Mouse (Mus musculus) neural tube, embryonic 15.5 days (tissue): ENCODE measurements at regions not wholly inside any gene's neighbourhood (a gene's known extent, or its start where the extent isn't known, plus 50 kb on each side); places are given as distances from the start of the nearest gene placed in this dataset.

Source experiments
- ATAC-seq: fragments of 200-750 bp; cut with Nextera tagmentation; 2 replicates; pipeline ENCODE4 v1.8.0; 2017; ENCODE audit warnings: mild to moderate bottlenecking, moderate TSS enrichment, moderate library complexity; ENCODE audit not compliant: low FRiP score
- H3K27ac ChIP-seq: fragments of 300-500 bp; sonication (generic); replicated peaks from 2 replicates; pipeline ENCODE4 v1.5.1; 2015; ENCODE audit warnings: mild to moderate bottlenecking, inconsistent platforms
- H3K27me3 ChIP-seq: fragments of 300-500 bp; sonication (generic); replicated peaks from 2 replicates; pipeline ENCODE4 v1.6.1; 2015; ENCODE audit warnings: inconsistent platforms
- H3K36me3 ChIP-seq: fragments of 300-500 bp; sonication (generic); 2 replicates; pipeline ENCODE4 v1.6.1; 2015; ENCODE audit warnings: inconsistent platforms
- H3K4me1 ChIP-seq: fragments of 300-500 bp; sonication (generic); 2 replicates; pipeline ENCODE4 v1.6.1; 2015; ENCODE audit warnings: inconsistent platforms
- H3K4me2 ChIP-seq: fragments of 300-500 bp; sonication (generic); 2 replicates; pipeline ENCODE4 v1.6.1; 2015; ENCODE audit warnings: inconsistent platforms, mild to moderate bottlenecking, moderate library complexity
- H3K4me3 ChIP-seq: fragments of 300-500 bp; sonication (generic); replicated peaks from 2 replicates; pipeline ENCODE4 v1.5.1; 2015; ENCODE audit warnings: mild to moderate bottlenecking, inconsistent platforms
- H3K9ac ChIP-seq: fragments of 300-500 bp; sonication (generic); replicated peaks from 2 replicates; pipeline ENCODE4 v1.6.1; 2015; ENCODE audit warnings: mild to moderate bottlenecking, inconsistent platforms
- H3K9me3 ChIP-seq: fragments of 300-500 bp; sonication (generic); replicated peaks from 2 replicates; pipeline ENCODE4 v1.6.1; 2016; ENCODE audit warnings: inconsistent platforms
- WGBS: fragments of 180-500 bp; shearing (Covaris S2); methylation state at CpG from one replicate; pipeline ENCODE4 v1.1.7; 2015; ENCODE audit warnings: mixed read lengths; 5-methylcytosine and 5-hydroxymethylcytosine counted together

DNA sequence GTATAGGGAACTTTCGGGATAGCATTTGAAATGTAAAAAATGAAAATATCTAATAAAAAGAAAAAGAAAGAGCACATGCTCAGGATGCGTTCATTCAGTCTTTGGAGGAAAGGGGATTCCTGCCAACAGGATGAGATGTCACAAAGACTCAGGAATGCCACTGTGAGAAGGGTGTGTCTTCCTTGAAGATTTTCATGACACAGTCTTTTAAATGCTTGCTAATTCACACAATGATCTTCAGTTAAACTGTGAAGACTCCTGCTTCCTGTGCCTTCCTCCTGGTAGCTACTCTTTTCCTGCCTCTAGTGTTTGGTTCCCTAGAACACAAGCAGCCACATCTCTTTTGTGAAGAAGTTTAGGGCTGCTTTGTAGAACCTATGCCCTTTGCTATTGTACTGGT, 345.5 kb downstream of the Gpat3 start:
- no peak overlapping the region for H3K4me3 ChIP-seq
- ATAC-seq: no peak
- no peak overlapping the region for H3K4me2 ChIP-seq
- no peaks in the 10 kb centered on the region for H3K9me3 ChIP-seq
- H3K36me3 ChIP-seq: no peaks in the 10 kb centered on the region
- 89% methylated on average over 2 of the region's 2 CpGs for WGBS
- no peaks in the 10 kb centered on the region for H3K27me3 ChIP-seq
- H3K27ac ChIP-seq: no peak overlapping the region
- H3K4me1 ChIP-seq: no peaks in the 10 kb centered on the region
- H3K9ac ChIP-seq: no peak overlapping the region

DNA sequence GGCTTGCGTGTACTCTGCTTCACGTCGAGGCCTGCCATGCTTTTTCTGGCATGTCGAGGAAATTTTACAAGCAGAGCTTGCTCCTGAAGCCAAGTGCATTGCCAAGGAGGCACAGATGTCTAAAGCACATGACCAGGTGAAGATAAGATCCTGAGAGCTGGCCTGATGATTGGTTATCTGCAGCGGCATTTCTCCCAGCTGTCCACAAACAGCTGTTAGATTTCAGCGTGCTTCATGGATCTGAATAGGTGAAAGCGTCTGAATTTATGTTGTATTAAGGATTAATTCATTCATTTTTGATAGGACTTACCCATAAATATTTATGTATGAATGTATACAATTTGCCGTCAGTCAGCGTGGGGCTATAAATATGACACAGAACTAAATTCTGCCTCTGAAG, 327.7 kb downstream of the Gpat3 start:
- no peak overlapping the region for H3K4me3 ChIP-seq

DNA sequence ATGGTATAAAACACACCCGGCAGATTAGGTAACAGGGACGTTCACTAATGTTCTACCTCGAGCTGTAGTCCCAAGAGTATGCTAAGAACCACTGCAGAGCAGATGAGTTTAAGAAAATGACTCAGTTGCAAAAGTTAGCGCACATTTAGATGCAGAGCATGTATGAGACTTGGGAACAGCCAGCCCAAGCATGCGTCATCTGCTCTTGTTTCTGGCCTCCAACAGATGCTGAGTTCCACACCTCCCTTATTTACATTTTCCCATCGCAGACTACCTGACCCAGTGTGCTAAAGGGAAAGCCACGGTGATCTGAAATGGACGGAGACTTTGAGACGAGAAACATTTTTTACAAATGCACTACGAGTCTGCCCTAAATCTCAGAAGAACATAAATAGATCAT, 327.3 kb downstream of the Gpat3 start:
- H3K4me1 ChIP-seq: peaks cover 7% of the 10 kb centered on the region
- no peak for ATAC-seq
- H3K9me3 ChIP-seq: no peaks in the 10 kb centered on the region
- 64% methylated on average over 10 of the region's 10 CpGs for WGBS
- no peaks in the 10 kb centered on the region for H3K27me3 ChIP-seq
- no peaks in the 10 kb centered on the region for H3K36me3 ChIP-seq
- H3K27ac ChIP-seq: no peak overlapping the region
- H3K9ac ChIP-seq: no peak overlapping the region
- no peak overlapping the region for H3K4me2 ChIP-seq
- H3K4me3 ChIP-seq: no peak overlapping the region

More for the DNA sequence above, 327.7 kb downstream of the Gpat3 start:
- Histone ChIP-seq H3K36me3 (no peaks in the 10 kb centered on the region), H3K27me3 (no peaks in the 10 kb centered on the region), H3K4me2 (no peak overlapping the region), H3K9ac (no peak overlapping the region), H3K27ac (no peak overlapping the region), H3K9me3 (no peaks in the 10 kb centered on the region), H3K4me1 (peaks cover 7% of the 10 kb centered on the region)
- 76% methylated on average over 9 of the region's 9 CpGs for WGBS
- no peak for ATAC-seq

DNA sequence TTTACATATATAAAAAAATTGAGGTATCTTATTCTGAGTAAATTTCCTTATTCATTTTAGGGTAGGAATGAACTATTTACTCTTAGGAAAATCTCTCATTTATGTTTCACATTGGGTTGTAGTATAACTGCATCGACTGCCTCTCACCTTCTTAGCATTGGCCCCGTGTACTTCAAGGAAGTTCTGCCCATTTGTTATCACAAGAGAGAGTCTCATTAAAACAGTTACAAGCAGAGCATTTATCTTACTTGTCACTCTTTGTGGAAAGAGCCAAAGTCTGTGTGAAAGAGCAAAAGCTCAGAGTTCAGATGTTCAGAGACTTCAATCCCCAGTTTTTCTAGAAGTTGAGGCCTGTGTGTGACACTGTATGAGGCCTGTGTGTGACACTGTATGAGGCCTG, 323.6 kb downstream of the Gpat3 start:
- Histone ChIP-seq H3K36me3 (no peaks in the 10 kb centered on the region), H3K9ac (no peak overlapping the region), H3K27ac (no peak overlapping the region), H3K4me1 (peaks cover 4% of the 10 kb centered on the region; the same call in 1 of the 2 replicates), H3K27me3 (no peaks in the 10 kb centered on the region), H3K9me3 (no peaks in the 10 kb centered on the region), H3K4me3 (no peak overlapping the region), H3K4me2 (no peak overlapping the region)
- WGBS: 57% methylated on average over 2 of the region's 2 CpGs
- no peak for ATAC-seq

DNA sequence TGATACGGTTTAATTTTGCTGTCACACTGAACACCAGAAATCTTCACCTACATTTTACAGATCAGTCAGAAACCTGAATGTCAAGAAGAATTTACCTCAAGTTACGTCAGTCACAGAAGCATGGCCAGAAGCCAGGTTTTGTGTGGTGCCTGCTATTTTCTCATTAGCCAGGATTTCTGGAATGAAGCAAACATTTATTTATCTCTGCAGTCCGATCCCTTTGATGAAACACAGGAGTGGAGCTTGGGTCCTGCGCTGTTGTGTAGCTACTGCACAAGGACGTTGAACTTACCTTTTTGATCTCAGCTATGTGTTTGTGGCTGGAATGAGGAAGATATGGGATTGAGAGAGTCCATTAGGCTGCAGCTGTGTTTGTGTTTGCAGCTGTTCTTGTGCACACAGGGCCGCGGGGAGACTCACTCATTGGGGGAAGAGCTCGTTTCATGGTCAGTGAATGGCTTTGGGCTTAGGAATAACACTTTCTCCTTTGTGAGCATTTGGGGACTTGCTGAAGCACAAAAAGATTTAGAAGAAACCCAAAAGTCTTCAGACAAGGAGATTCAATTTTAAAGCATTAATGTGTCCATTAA, 318.2 kb downstream of the Gpat3 start:
- Histone ChIP-seq H3K4me1 (no peaks in the 10 kb centered on the region), H3K9ac (no peak overlapping the region), H3K4me3 (no peak overlapping the region), H3K27ac (no peak overlapping the region), H3K36me3 (no peaks in the 10 kb centered on the region), H3K27me3 (no peaks in the 10 kb centered on the region), H3K9me3 (no peaks in the 10 kb centered on the region), H3K4me2 (no peak overlapping the region)
- ATAC-seq: no peak
- WGBS: 58% methylated on average over 8 of the region's 8 CpGs

DNA sequence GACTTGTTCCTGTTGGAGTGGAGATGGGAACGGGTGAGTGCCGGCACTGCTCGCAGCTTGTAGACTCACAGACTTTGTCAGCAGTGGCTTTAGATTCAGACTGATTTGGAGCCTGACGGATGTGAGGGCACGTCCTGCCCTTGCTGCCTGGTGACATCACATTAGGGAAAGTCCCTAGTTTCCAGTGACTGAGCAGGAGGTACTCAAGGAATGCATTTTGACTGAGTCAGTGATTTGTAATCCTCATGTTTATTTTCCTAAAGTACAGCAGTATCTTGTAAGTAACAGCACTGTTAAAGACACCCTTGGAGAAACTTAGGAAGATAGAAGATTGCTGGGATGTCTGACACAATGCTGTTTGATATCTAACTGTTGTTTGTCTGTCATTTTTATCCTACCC, 317.6 kb downstream of the Gpat3 start:
- 58% methylated on average over 5 of the region's 5 CpGs for WGBS

DNA sequence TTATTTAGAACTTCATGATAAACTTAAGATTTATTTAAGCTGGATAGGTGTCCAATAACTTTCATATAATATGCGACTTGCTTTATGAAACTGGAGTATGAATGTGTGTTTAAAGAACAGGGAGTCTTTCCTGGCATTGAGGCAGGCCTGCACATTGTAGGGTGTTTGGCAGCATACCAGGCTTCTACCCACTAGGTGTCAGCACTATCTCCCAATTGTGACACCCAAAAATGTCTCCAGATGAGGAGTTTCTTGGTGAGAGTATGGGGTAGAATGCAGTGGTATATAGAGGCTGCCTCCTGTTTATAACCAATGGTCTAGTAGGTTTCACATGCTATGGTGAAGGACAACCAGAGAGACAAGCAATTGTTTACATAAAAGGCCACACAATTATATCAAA, 311.9 kb downstream of the Gpat3 start:
- ATAC-seq: no peak
- H3K9ac ChIP-seq: no peak overlapping the region
- no peak overlapping the region for H3K4me3 ChIP-seq
- no peak overlapping the region for H3K4me2 ChIP-seq
- 69% methylated on average over 1 of the region's 1 CpGs for WGBS
- H3K36me3 ChIP-seq: no peaks in the 10 kb centered on the region
- no peaks in the 10 kb centered on the region for H3K4me1 ChIP-seq
- H3K27me3 ChIP-seq: no peaks in the 10 kb centered on the region
- no peak overlapping the region for H3K27ac ChIP-seq
- no peaks in the 10 kb centered on the region for H3K9me3 ChIP-seq

More for the DNA sequence above, 317.6 kb downstream of the Gpat3 start:
- Histone ChIP-seq H3K9ac (no peak overlapping the region), H3K4me2 (no peak overlapping the region), H3K9me3 (no peaks in the 10 kb centered on the region), H3K36me3 (no peaks in the 10 kb centered on the region), H3K4me3 (no peak overlapping the region), H3K4me1 (no peaks in the 10 kb centered on the region), H3K27me3 (no peaks in the 10 kb centered on the region), H3K27ac (no peak overlapping the region)
- no peak for ATAC-seq

DNA sequence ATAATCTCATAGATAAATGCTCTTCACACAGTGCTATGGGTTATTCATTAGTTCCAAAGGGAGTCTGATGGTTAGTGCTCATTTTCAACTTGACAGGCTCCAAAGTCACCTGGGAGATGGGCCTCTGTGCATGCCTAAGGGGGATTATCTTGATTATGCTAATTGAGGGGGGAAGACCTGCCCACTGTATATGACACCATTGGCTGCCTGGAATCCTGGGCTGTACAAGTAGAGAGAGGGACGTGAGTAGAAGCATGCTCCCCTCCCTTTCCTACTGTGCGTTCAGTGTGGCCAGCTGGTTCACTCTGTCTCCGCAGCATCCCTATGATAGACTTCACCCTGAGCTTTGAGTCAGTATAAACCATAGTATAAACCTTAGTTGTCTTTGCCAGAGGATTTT, 300.8 kb downstream of the Gpat3 start:
- no peak overlapping the region for H3K27ac ChIP-seq
- H3K36me3 ChIP-seq: no peaks in the 10 kb centered on the region
- H3K4me2 ChIP-seq: no peak overlapping the region
- H3K4me1 ChIP-seq: no peaks in the 10 kb centered on the region
- WGBS: 79% methylated on average over 3 of the region's 3 CpGs
- ATAC-seq: no peak
- H3K27me3 ChIP-seq: no peaks in the 10 kb centered on the region; the same call in 1 of the 2 replicates
- H3K9ac ChIP-seq: no peak overlapping the region
- no peaks in the 10 kb centered on the region for H3K9me3 ChIP-seq
- H3K4me3 ChIP-seq: no peak overlapping the region

DNA sequence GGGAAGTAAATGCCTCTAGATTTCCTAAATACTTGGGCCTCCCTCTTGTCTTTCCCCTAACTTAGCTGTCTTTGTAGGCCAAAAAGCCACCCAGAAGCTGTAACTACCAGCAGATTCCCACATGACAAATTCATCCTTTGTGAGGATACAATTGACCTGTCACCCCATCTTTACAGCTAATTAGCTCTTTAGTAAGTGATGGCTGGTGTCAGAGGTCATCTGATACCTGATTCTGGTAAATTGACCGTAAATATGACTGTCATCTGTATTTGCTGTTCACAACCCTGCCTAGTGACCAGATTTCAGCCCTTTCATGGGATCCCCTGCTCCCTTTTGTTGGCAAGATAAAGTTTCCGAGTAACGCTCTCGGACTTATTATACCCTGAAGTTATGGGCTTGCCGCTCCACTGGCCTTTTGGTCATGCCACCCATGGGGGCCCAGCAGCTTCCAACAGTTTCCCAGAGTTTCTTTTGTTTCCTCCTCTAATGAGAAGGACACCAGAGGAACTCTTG, 279.5 kb downstream of the Gpat3 start:
- no peak for ATAC-seq
- Histone ChIP-seq H3K27me3 (peaks cover 66% of the 10 kb centered on the region), H3K9ac (no peak overlapping the region), H3K4me2 (no peak overlapping the region), H3K36me3 (no peaks in the 10 kb centered on the region), H3K4me3 (no peak overlapping the region), H3K27ac (no peak overlapping the region), H3K4me1 (0 out of 2 replicates have a peak, but pooled peaks cover 3% of the 10 kb centered on the region), H3K9me3 (no peaks in the 10 kb centered on the region)
- 21% methylated on average over 5 of the region's 5 CpGs for WGBS

DNA sequence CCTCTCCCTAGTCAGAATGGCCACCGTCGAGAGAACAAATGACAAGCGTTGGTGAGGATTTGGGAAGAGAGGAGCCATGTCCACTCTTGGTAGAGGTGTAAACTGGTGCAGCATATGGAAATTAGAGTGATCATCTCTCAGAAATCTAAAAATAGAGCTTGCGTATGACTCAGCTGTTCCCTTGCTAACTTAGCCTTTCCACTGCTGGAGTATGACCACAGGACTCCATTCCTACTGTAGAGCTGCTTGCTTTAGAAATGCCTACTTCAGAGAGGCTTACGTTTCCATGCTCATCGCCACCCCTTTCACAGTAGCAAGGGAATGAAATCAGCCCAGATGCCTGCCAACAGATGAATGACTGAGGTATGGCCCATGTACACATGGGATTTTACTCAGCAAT, 277.4 kb downstream of the Gpat3 start:
- no peak for ATAC-seq

DNA sequence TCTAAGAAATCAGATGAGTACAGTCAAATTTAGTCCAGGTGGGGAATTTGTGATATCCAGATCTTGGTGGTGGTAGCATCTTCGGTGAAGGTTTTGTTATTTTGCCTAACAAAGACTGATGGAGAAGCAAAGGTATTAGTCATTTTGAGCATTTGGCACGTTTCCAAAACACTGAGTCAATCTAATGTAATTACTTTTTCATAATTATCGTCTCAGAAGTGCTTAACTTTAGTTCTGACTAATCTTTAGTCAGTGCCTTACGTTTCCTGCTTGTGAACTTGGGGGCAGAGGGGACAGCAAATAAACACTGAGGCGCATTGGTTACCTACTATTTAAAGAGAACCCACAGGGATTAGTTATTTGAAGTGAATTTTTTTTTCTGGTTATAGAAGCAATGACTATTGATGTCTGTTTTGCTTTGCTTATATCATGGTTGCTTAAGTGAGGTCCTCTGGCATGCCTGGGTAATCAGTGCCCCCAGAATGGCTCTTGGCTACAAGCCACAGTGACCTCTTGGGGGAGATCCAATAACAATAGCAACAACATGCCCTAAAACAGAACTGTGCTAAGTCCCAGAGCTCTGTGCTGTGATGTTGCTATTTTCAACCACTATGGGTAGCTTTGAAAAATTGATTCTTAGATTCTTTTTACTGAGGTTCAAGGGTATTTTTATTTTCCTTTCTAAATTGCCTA, 275.1 kb downstream of the Gpat3 start:
- Histone ChIP-seq H3K27ac (no peak overlapping the region), H3K4me1 (0 out of 2 replicates have a peak, but pooled peaks cover 3% of the 10 kb centered on the region), H3K36me3 (no peaks in the 10 kb centered on the region), H3K27me3 (peaks cover 47% of the 10 kb centered on the region), H3K4me2 (no peak overlapping the region), H3K9me3 (no peaks in the 10 kb centered on the region), H3K9ac (no peak overlapping the region), H3K4me3 (no peak overlapping the region)
- 67% methylated on average over 5 of the region's 5 CpGs for WGBS
- no peak for ATAC-seq

More for the DNA sequence above, 277.4 kb downstream of the Gpat3 start:
- no peak overlapping the region for H3K4me2 ChIP-seq
- peaks cover 54% of the 10 kb centered on the region for H3K27me3 ChIP-seq
- 94% methylated on average over 6 of the region's 6 CpGs for WGBS
- H3K27ac ChIP-seq: no peak overlapping the region
- no peak overlapping the region for H3K4me3 ChIP-seq
- H3K36me3 ChIP-seq: no peaks in the 10 kb centered on the region
- H3K4me1 ChIP-seq: 0 out of 2 replicates have a peak, but pooled peaks cover 3% of the 10 kb centered on the region
- no peaks in the 10 kb centered on the region for H3K9me3 ChIP-seq
- H3K9ac ChIP-seq: no peak overlapping the region

DNA sequence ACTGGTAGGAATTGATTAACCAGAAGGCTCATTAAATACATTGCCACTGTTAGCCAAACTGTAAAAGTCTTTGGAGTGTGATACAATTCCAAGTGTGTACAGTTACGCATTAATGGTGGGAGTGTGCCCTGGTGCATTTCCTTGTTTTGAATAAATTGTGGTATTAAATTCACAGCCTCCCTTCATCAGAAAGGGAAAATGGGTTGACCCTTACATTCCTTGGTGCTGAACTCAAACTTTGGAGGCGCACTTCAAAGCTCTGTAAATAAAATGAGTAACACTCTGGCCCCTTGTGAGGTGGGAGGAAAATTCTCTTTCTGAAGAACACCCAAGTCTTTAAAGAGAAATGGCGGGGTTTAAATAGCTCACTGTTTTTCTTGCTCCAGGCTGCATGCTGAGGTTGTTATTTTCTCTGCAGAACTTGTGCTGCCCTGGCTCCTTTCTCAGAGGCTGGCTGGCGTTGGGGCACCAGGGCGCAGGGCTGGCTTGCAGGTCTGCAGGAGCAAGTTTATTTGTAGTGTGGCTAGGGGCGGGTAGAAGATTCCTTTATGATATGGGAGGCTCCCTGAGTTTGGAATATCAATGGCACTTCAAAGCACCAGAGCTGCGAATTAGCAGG, 266.7 kb downstream of the Gpat3 start:
- no peak overlapping the region for H3K27ac ChIP-seq
- peaks cover 13% of the 10 kb centered on the region; the same call in 1 of the 2 replicates for H3K27me3 ChIP-seq
- WGBS: 23% methylated on average over 7 of the region's 7 CpGs
- no peaks in the 10 kb centered on the region for H3K9me3 ChIP-seq
- H3K4me3 ChIP-seq: no peak overlapping the region
- H3K36me3 ChIP-seq: no peaks in the 10 kb centered on the region
- no peak overlapping the region for H3K4me2 ChIP-seq
- H3K9ac ChIP-seq: no peak overlapping the region
- peaks cover 15% of the 10 kb centered on the region for H3K4me1 ChIP-seq
- ATAC-seq: no peak
